31 mouse cellular contexts compared by ENCODE assay signal in genomic region chr11:51679466-51679865, GRCm38 (mm10).
"Had no signal": no experiment of that assay in that cellular context is flagged by ENCODE, and none has a peak within 500 bp of the region (broad histone marks: within the 10 kb centered on the region; RNA-seq: fewer than 3 reads in every experiment).

No protein-coding gene starts in this region.

- H3K4me2 ChIP-seq: limb, embryonic 12.5 days; limb, embryonic 13.5 days; limb, embryonic 15.5 days; liver, embryonic 11.5 days; liver, embryonic 12.5 days; liver, embryonic 13.5 days; liver, embryonic 15.5 days; lung, embryonic 14.5 days; lung, embryonic 15.5 days; midbrain, embryonic 11.5 days; midbrain, embryonic 12.5 days; midbrain, embryonic 13.5 days; midbrain, embryonic 15.5 days had no signal

- ATAC-seq: liver, embryonic 12.5 days; liver, postnatal 0 days; lung, postnatal 0 days; midbrain, embryonic 13.5 days; midbrain, embryonic 15.5 days; midbrain, embryonic 16.5 days had no signal

- DNase-seq: left cerebral cortex, postnatal 4 days; liver; liver, embryonic 13.5 days; liver, postnatal 0 days; lung, adult 18-20 months; lung, adult 2 months; lung, embryonic 14.5 days; lung, postnatal 10 days; lung, postnatal 14 days; lung, postnatal 36 days; lung, postnatal 4 days; midbrain, embryonic 14.5 days had no signal

- H3K27me3 ChIP-seq: limb, embryonic 12.5 days; limb, embryonic 13.5 days; limb, embryonic 15.5 days; liver, embryonic 12.5 days; liver, embryonic 13.5 days; liver, embryonic 15.5 days; lung, embryonic 15.5 days; midbrain, embryonic 12.5 days; midbrain, embryonic 13.5 days; midbrain, embryonic 15.5 days had no signal

- H3K36me3 ChIP-seq: limb, embryonic 12.5 days; limb, embryonic 13.5 days; limb, embryonic 15.5 days; liver, embryonic 12.5 days; liver, embryonic 13.5 days; liver, embryonic 15.5 days; lung, embryonic 15.5 days; midbrain, embryonic 10.5 days; midbrain, embryonic 12.5 days; midbrain, embryonic 13.5 days; midbrain, embryonic 15.5 days had no signal

- H3K27ac ChIP-seq: limb, embryonic 10.5 days; limb, embryonic 12.5 days; limb, embryonic 13.5 days; limb, embryonic 15.5 days; liver, embryonic 12.5 days; liver, embryonic 13.5 days; liver, embryonic 14.5 days; liver, embryonic 15.5 days; lung, embryonic 15.5 days; macrophage; midbrain, embryonic 10.5 days; midbrain, embryonic 12.5 days; midbrain, embryonic 13.5 days; midbrain, embryonic 15.5 days had no signal

- H3K9me3 ChIP-seq: limb, embryonic 10.5 days; limb, embryonic 12.5 days; limb, embryonic 13.5 days; limb, embryonic 15.5 days; liver, embryonic 12.5 days; liver, embryonic 13.5 days; liver, embryonic 15.5 days; lung, embryonic 15.5 days; megakaryocyte, embryonic 14.5 days; midbrain, embryonic 10.5 days; midbrain, embryonic 12.5 days; midbrain, embryonic 13.5 days; midbrain, embryonic 15.5 days had no signal

- H3K4me3 ChIP-seq: limb, embryonic 10.5 days; limb, embryonic 12.5 days; limb, embryonic 13.5 days; limb, embryonic 15.5 days; liver, embryonic 12.5 days; liver, embryonic 13.5 days; liver, embryonic 15.5 days; lung, embryonic 15.5 days; megakaryocyte, embryonic 14.5 days; midbrain, embryonic 10.5 days; midbrain, embryonic 12.5 days; midbrain, embryonic 13.5 days; midbrain, embryonic 15.5 days; myocyte had no signal

- H3K9ac ChIP-seq: limb, embryonic 12.5 days; limb, embryonic 13.5 days; limb, embryonic 15.5 days; liver, embryonic 12.5 days; liver, embryonic 13.5 days; liver, embryonic 14.5 days; liver, embryonic 15.5 days; liver, postnatal 0 days; lung, embryonic 14.5 days; lung, embryonic 15.5 days; midbrain, embryonic 12.5 days; midbrain, embryonic 13.5 days; midbrain, embryonic 15.5 days had no signal

- H3K4me1 ChIP-seq: limb, embryonic 12.5 days; lung, embryonic 15.5 days; midbrain, embryonic 12.5 days; midbrain, embryonic 13.5 days; midbrain, embryonic 15.5 days had no signal
